Mouse (Mus musculus) kidney, adult 2 months (tissue): Measurements from ENCODE around the gene Astn1. TPM values are rescaled to one million over a fixed set of nuclear protein-coding genes. Genes with fewer than 3 reads are reported as not detected.

Experiments used
- DNase-seq: peaks from one replicate; pipeline ENCODE4 v3.0.0; 2021
- H3K27ac ChIP-seq: fragments of 200-500 bp; 2 replicates; pipeline ENCODE4 v1.5.1; 2012; ENCODE audit warnings: low read depth, low read length, control low read depth, inconsistent platforms; ENCODE audit not compliant: insufficient read depth
- H3K27me3 ChIP-seq: fragments of 200-500 bp; replicated peaks from 2 replicates; pipeline ENCODE4 v1.6.1; 2012; ENCODE audit warnings: mild to moderate bottlenecking, moderate library complexity, low read length, inconsistent platforms; ENCODE audit not compliant: control insufficient read depth, insufficient read depth
- H3K36me3 ChIP-seq: fragments of 200-500 bp; 2 replicates; pipeline ENCODE4 v1.6.1; 2012; ENCODE audit warnings: mild to moderate bottlenecking, moderate library complexity, low read length, inconsistent platforms; ENCODE audit not compliant: control insufficient read depth, insufficient read depth
- H3K4me1 ChIP-seq: fragments of 200-500 bp; 2 replicates; pipeline ENCODE4 v1.6.1; 2011; ENCODE audit warnings: low read length; ENCODE audit not compliant: control insufficient read depth, insufficient read depth
- H3K4me3 ChIP-seq: fragments of 200-500 bp; 2 replicates; pipeline ENCODE4 v1.5.1; 2011; ENCODE audit warnings: mild to moderate bottlenecking, low read depth, low read length, control low read depth; ENCODE audit not compliant: insufficient read depth
- CTCF ChIP-seq: fragments of 200-500 bp; conservative IDR thresholded peaks from 2 replicates; pipeline ENCODE4 v1.5.1; 2011; ENCODE audit warnings: low read depth, mild to moderate bottlenecking, control low read depth, low read length, moderate library complexity, mixed read lengths; ENCODE audit not compliant: insufficient read depth, insufficient read length
- POLR2A ChIP-seq: fragments of 200-500 bp; IDR thresholded peaks from one replicate; pipeline ENCODE4 v1.6.1; 2011; ENCODE audit warnings: low read depth, low read length, control low read depth
- WGBS: fragments of 180-500 bp; shearing (Covaris S2); methylation state at CpG from one replicate; pipeline ENCODE4 v1.1.7; 2018; 5-methylcytosine and 5-hydroxymethylcytosine counted together
- polyA plus RNA-seq: library from polyadenylated mRNA; depleted of rRNA; stranded (reverse); fragments of >200 nt; gene quantifications from 2 replicates; pipeline ENCODE4 v1.2.3, GENCODE M21; 2012

Astn1 gene
- polyA plus RNA-seq, 1 experiment, result 0.84 TPM

GRCm38 (mm10) chr1:158509112-158509855 is 147.2 kb downstream of the Astn1 start:
- Histone ChIP-seq H3K27me3 (no peaks in the 10 kb centered on the region), H3K4me1 (no peaks in the 10 kb centered on the region), H3K4me3 (no peak overlapping the region), H3K36me3 (no peaks in the 10 kb centered on the region), H3K27ac (no peak overlapping the region)
- TF ChIP-seq CTCF (no peak), POLR2A (no peak)
- 71% methylated on average over 4 of the region's 4 CpGs for WGBS
- peak; percentile 7 for DNase-seq

DNA sequence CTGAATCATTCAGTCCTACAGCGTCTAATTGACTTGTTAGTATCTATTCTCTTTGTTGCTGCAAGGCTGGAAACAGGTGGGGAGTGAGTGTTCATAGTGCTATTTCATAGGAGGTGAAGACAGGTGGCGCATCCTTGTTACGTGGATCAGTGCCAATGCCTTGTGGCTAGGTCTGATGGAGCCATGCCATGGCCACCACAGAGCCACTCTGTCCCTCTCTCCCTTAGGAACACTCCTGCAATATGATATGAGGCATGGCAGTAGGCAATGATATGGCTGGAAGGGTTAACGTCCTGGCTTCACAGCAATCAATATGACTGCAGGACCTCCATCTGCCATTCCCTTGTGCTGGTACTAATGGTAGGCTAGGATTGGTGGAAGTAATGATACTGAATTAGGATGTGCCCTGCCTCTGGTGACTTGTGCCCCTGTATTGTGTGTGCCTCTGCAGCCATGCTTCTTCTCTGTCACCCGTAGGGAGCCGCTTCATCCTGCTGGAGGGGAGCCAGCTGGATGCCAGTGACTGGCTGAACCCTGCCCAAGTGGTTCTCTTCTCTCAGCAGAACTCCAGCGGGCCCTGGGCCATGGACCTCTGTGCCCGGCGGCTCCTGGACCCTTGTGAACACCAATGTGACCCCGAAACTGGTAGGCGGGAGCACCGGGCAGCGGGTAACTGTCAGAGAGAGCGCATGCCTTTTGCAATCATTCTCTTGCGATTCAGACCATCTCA is 148.6 kb downstream of the Astn1 start:
- DNase-seq, result peak; percentile 36
- H3K36me3 ChIP-seq, result no peaks in the 10 kb centered on the region
- TF ChIP-seq CTCF (no peak), POLR2A (no peak)
- H3K4me1 ChIP-seq, result no peaks in the 10 kb centered on the region
- H3K27me3 ChIP-seq, result no peaks in the 10 kb centered on the region
- 83% methylated on average over 15 of the region's 15 CpGs for WGBS
- no peak overlapping the region for H3K27ac ChIP-seq
- H3K4me3 ChIP-seq, result no peak overlapping the region

DNA sequence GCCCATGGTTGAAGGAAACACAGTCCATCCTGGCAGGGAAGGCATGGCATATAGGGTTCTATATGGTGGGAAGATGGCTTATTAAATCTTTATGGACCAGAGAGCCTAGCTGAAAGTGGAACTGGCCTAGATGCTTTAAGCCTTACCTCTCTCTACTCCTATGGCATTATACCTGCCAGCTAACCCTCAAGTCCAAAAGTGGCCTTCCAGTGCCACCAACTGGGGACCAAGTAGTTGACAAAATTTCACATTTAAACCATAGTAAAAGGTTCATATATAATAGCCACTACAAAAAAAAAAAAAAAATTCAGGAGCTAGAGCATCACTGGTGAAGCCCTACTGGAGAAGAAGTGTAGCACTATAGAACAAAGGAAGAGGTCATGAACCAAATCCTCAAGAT is 150.0 kb downstream of the Astn1 start:
- DNase-seq, result no peak
- no peaks in the 10 kb centered on the region for H3K27me3 ChIP-seq
- H3K4me3 ChIP-seq, result no peak overlapping the region
- no peaks in the 10 kb centered on the region for H3K4me1 ChIP-seq
- TF ChIP-seq CTCF, result no peak
- H3K36me3 ChIP-seq, result no peaks in the 10 kb centered on the region
- H3K27ac ChIP-seq, result no peak overlapping the region

DNA sequence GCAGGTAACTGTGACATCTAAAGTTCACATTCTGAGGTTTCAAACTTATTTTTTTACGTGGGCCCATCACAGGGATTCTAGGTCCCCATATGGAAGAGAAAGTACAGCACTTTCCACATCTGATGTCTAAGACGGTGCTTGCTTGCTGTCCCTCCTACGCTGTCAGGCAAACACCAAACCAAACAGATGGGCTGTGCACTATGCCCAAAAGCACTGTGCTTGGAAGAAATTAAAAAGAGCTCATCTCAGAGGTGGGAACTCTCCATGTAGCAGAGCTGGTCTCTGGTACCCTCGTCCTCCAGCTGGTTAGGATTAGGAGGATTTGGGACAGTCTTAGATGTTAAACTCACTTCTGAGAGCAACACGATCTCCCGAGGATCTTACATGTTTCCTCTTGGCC is 150.6 kb downstream of the Astn1 start:
- no peak for DNase-seq
- H3K36me3 ChIP-seq, result no peaks in the 10 kb centered on the region
- no peak overlapping the region for H3K27ac ChIP-seq
- no peaks in the 10 kb centered on the region for H3K4me1 ChIP-seq
- TF ChIP-seq CTCF (no peak), POLR2A (no peak)
- 80% methylated on average over 6 of the region's 6 CpGs for WGBS
- H3K4me3 ChIP-seq, result no peak overlapping the region
- H3K27me3 ChIP-seq, result no peaks in the 10 kb centered on the region

DNA sequence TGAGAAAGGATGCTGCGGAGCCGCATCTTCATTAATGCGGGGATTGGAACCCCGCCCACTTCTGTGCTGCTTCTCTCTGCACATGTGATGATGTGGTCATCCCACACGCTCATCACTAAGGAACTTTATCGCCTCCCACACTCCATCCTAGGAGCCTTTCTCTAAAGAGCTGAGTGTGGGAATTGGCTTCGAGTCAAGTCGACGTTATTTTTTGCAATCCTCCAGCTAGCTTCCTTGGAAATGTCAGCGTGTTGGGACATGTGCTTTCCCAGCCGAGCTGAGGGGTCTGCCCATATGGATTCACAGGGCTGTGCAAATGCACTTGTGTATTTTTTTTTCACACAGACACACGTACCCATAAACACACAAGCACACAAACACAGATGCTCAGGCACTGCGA is 151.5 kb downstream of the Astn1 start:
- no peaks in the 10 kb centered on the region for H3K27me3 ChIP-seq
- DNase-seq, result no peak
- H3K36me3 ChIP-seq, result no peaks in the 10 kb centered on the region
- no peaks in the 10 kb centered on the region for H3K4me1 ChIP-seq
- WGBS, result 83% methylated on average over 13 of the region's 13 CpGs
- TF ChIP-seq POLR2A, result no peak
- no peak for TF ChIP-seq CTCF
- no peak overlapping the region for H3K27ac ChIP-seq
- no peak overlapping the region for H3K4me3 ChIP-seq

- TF ChIP-seq CTCF (no peak), POLR2A (no peak)
- H3K4me3 ChIP-seq, result no peak overlapping the region
- H3K4me1 ChIP-seq, result no peaks in the 10 kb centered on the region
- WGBS, result 80% methylated on average over 4 of the region's 4 CpGs
- no peak overlapping the region for H3K27ac ChIP-seq
- no peak for DNase-seq
- no peaks in the 10 kb centered on the region for H3K27me3 ChIP-seq
- no peaks in the 10 kb centered on the region for H3K36me3 ChIP-seq
Observed at GRCm38 (mm10) chr1:158516558-158516957, 154.5 kb downstream of the Astn1 start.

- Histone ChIP-seq H3K4me1 (no peaks in the 10 kb centered on the region), H3K36me3 (no peaks in the 10 kb centered on the region), H3K27me3 (no peaks in the 10 kb centered on the region), H3K4me3 (no peak overlapping the region), H3K27ac (no peak overlapping the region)
- DNase-seq, result no peak
- no peak for TF ChIP-seq POLR2A
- TF ChIP-seq CTCF, result no peak
- 30% methylated on average over 3 of the region's 3 CpGs for WGBS
Observed at GRCm38 (mm10) chr1:158536195-158536594, 174.1 kb downstream of the Astn1 start.
